Mouse (Mus musculus) lung, postnatal 4 days (tissue): ENCODE results near the gene Sh3pxd2b.

Experiments
- DNase-seq, 2 experiments: peaks; one replicate each; pipeline ENCODE4 v3.0.0; 2021

Sh3pxd2b gene

GRCm38 (mm10) chr11:32435410-32436060 lies 87.9 kb downstream of the Sh3pxd2b start:
- DNase-seq, result peak; percentile 77 to 88

- DNase-seq, result no peak
These were observed 95.0 kb downstream of the Sh3pxd2b start for GRCm38 (mm10) chr11:32442576-32442975.

GRCm38 (mm10) chr11:32444266-32444665 lies 96.6 kb downstream of the Sh3pxd2b start:
- no peak for DNase-seq

DNA sequence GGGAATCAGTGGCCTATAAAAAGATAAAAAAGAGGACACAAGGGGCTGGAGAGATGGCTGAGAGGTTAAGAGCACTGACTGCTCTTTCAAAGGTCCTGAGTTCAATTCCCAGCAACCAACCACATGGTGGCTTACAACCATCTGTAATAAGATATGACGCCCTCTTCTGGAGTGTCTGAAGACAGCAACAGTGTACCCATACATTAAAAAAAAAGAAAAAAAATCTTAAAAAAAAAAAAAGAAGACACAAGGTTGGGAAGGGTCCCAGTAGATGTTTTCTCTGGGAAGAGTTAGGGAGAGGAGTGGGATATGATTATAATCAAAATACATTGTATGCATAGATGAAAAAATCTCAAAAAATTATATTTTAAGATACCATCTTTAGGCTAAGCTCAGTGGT lies 97.5 kb downstream of the Sh3pxd2b start:
- DNase-seq, result no peak

GRCm38 (mm10) chr11:32445637-32446226 lies 98.1 kb downstream of the Sh3pxd2b start:
- no peak for DNase-seq

GRCm38 (mm10) chr11:32450216-32450615 lies 102.6 kb downstream of the Sh3pxd2b start:
- peak; percentile 44 to 63 for DNase-seq

DNA sequence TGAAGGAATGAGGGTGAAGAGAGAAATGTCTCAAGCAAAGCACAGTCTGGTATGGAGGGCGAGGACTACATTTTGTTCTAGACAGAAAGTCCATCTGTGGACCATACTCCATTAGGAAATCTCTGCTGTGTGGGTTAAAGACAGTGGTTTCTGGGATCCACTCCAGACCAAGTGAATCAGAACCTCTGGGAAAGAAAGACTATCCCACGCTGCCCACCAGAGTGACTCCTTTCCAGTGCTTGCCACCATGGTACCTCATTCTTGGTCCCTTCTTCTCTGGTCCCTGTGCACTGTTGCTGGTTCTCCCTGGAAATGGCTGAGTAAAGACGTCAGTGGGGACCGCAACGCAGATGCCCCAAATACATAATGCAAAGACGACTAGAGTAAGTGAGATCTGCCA lies 103.7 kb downstream of the Sh3pxd2b start:
- no peak for DNase-seq

DNA sequence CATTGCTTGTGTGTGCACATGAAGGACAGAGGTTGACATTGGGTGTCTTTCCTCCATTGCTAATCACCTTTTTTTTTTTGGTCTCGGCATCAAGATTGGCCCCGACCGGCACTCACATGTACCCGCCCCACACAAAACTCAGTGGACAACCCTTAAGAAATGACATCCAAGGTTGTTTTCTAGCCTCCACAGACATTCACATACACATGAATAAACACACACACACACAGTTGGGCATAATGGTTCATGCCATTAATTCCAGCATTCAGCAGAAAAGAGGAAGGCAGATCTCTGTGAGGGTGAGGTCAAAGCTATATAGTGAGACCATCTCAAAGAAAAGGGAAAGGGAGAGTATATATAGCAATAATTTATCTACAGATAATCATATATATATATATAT lies 105.1 kb downstream of the Sh3pxd2b start:
- DNase-seq, result no peak

GRCm38 (mm10) chr11:32453353-32453915 lies 105.8 kb downstream of the Sh3pxd2b start:
- peak in 1 of 2 experiments; percentile 27 for DNase-seq

DNA sequence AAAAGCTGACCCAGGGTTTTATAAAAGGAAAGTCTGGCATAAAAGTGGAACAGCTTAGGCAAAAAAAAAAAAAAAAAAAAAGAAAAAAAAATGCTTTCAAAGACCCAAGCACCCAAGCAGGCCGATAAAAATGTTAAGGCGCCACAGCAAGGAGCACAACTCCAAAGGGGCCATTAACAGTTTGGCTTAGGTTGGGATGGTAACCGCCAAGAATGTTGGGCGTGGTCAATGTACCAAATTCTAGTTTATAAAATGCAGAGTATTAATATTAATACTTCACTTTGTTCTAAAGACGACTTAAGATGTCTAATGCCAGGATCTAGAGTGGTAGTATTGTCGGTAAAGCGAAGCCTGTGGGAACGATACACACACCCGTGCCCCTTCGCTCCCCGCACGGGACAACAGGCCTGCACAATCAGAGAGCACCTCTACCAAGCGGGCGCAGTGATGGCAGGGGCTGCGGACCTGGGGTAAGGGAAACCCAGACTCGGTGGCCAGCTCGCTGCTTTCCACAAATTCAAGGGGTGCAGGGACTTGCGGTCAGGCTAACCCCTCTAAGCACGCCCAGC lies 106.7 kb downstream of the Sh3pxd2b start:
- DNase-seq, result no peak

DNA sequence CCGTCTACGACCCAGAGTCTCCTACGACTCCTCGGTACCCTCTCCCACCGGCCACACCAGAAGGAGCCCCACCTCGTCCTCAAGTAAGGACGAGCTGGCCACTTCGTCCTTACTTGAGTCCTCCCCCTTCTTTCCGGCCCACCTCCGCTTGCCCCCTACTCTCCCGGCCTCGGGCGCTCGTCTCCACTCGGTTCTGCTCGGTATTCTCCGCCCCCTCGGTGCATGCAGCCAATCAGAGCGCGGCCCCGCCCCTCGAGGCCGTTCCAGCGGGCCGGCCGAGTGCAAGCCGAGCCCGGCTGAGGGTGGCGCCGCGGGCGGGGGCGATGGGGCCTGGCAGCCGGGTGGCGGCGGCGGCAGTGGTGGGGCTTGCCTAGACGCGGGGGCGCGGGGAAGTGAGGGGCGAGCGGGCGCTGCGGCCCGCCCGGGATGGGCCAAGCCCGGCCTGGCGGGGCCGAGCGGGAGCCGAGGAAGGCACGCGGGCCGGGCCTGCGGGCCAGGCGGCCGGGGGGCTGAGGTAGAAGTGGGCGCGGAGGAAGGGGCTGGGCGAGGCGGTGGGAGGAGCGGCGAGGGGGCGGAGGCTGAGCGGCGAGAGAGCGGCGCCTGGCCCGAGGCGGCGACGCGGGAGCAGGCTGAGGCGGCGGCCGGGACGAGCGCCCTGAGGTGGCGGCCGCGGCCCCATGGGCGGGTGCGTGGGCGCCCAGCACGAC lies 107.3 kb downstream of the Sh3pxd2b start, which contains the start of gene Ubtd2:
Gene Ubtd2, plus strand, starts transcription at position 571 of the 707 bp plus-strand sequence.
- DNase-seq, result peak; percentile 98 to 99

DNA sequence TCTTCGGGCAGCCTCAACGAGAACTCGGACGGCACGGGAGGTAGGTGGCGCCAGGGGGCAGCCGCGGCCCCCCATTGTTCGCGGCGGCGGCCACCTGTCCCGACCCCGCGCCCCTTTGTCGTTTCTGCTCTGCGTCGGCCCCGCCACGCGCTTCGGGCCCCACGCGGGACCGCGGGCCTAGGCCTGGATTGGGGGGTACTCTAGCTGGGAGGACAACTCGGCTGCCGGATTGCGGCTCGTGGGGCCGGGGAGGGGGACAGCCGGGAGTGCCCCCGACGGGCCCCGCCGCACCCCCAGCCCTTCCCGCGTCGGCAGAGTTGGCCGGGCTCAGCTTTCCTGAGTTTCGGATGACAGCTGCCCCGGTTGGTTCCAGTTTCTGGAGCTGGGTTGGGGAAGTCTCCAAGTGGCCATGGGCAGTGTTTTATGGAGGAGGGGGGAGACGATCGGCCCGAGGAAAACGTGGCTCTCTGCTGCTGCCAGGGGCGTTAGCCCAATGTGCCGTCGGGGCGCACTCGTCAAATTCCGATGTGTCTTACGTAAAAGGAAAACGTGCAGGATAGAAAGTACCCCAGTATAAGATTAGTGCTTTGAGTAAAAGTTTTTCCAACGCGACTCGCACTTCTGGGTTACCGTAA lies 108.0 kb downstream of the Sh3pxd2b start:
- DNase-seq, result peak; percentile 54 to 58

DNA sequence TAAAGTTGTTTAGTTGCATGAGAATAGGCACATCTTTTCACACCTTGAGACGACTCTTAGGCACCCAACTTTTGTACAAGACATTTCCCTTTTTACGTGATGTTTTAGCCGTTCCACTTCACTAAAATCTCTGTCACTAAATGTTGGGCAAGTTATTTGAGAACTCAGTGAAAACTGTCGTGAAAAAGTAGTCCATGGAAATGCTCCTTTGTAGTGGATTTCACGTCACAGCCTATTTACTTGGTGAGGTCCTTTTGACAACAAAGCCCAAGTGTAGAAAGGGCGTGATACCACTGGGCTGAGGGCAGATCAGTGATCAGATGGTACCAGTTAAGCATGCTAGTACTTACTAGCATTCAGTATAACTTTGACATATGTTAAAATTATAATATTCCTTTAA lies 108.7 kb downstream of the Sh3pxd2b start:
- no peak for DNase-seq

DNA sequence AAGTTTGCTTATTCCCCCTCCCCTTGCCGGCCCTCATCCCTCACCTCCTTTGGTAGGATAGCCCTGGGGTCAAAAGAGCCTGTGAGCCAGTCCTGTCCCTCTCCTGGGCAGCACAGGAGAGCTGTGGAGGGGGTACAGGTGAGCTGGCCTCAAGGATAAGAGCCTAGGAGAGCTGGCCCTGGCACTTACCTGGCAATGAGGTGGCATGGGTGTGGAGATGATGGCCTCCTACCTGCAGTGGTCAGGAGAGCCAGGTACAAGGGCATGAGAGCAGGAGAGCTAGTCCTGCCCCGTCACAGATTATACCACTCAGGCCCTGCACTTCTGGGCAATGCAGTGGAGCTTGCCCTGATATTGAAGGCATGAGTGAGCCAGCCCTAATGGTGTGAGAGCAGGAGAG lies 116.7 kb downstream of the Sh3pxd2b start:
- no peak for DNase-seq

DNA sequence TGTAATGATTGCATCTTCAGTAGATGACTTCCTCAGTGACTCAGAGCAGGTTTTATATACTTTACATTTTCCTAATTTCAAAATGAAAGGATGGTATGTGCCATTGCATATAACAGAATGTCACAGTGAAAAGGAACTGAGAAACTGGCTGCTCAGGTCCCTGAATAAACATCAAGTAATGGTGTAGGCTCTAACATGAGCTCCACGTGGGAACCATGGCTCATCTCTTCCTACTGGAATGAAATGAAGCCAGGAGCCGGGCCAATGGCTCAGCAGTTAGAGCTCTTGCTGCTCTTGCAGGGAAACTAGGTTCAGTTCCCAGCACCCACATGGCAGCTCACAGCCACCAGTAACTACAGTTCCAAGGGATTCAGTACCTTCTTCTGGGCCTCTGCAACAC lies 124.3 kb downstream of the Sh3pxd2b start:
- DNase-seq, result no peak

- DNase-seq, result no peak
These were observed 127.1 kb downstream of the Sh3pxd2b start for GRCm38 (mm10) chr11:32474725-32475124.

GRCm38 (mm10) chr11:32475487-32476236 lies 128.0 kb downstream of the Sh3pxd2b start:
- DNase-seq, result no peak
